Mouse (Mus musculus) megakaryocyte, embryonic 14.5 days (primary cell): ENCODE results near the gene Ccdc63. TPM values are rescaled to one million over a fixed set of nuclear protein-coding genes. Genes with fewer than 3 reads are reported as not detected.
"Not testable (repeated sequence)": the region's sequence is repeated elsewhere in the genome, so short reads cannot be mapped to it uniquely, and the experiment has no call there.

ENCODE experiments used
- H3K27me3 ChIP-seq: replicated peaks from 2 replicates; pipeline ENCODE3; 2012; ENCODE audit warnings: inconsistent platforms
- H3K36me3 ChIP-seq: replicated peaks from 2 replicates; pipeline ENCODE3; 2012; ENCODE audit warnings: low read length, inconsistent platforms, mixed read lengths
- H3K4me1 ChIP-seq: 2 replicates; pipeline ENCODE4 v1.6.1; 2012; ENCODE audit warnings: inconsistent platforms
- H3K4me3 ChIP-seq: replicated peaks from 2 replicates; pipeline ENCODE3; 2012; ENCODE audit warnings: moderate library complexity, mild to moderate bottlenecking, inconsistent platforms
- H3K9me3 ChIP-seq: 2 replicates; pipeline ENCODE4 v1.6.1; 2012; ENCODE audit warnings: inconsistent platforms
- FLI1 ChIP-seq: IDR thresholded peaks from 2 replicates; pipeline ENCODE4 v1.6.1; 2012; ENCODE audit warnings: low read length, inconsistent platforms, mixed read lengths
- GATA1 ChIP-seq: IDR thresholded peaks from 3 replicates; pipeline ENCODE4 v1.6.1; 2012; ENCODE audit warnings: mixed read lengths, low read length, inconsistent platforms, borderline replicate concordance
- polyA plus RNA-seq: library from polyadenylated mRNA; stranded (reverse); fragments of >175 nt; gene quantifications from 2 replicates; pipeline ENCODE4 v1.2.3, GENCODE M21; 2012; ENCODE audit warnings: low replicate concordance; ENCODE audit not compliant: insufficient read depth

The Ccdc63 gene
- polyA plus RNA-seq, 1 experiment: not detected

GRCm38 (mm10) chr5:122165233-122165915, 24.8 kb upstream of the Ccdc63 start:
- H3K4me3 ChIP-seq: no peak overlapping the region
- H3K9me3 ChIP-seq: no peaks in the 10 kb centered on the region
- no peaks in the 10 kb centered on the region for H3K27me3 ChIP-seq
- peaks cover 97% of the 10 kb centered on the region for H3K36me3 ChIP-seq
- TF ChIP-seq FLI1 (no peak), GATA1 (no peak)
- H3K4me1 ChIP-seq: peaks cover 80% of the 10 kb centered on the region

- Histone ChIP-seq H3K27me3 (no peaks in the 10 kb centered on the region), H3K4me1 (peaks cover 90% of the 10 kb centered on the region), H3K36me3 (peaks cover 90% of the 10 kb centered on the region), H3K9me3 (no peaks in the 10 kb centered on the region), H3K4me3 (no peak overlapping the region)
- TF ChIP-seq GATA1 (no peak), FLI1 (no peak)
Observed at GRCm38 (mm10) chr5:122164011-122164410, 23.4 kb upstream of the Ccdc63 start.

- Histone ChIP-seq H3K9me3 (no peaks in the 10 kb centered on the region), H3K36me3 (peaks cover 82% of the 10 kb centered on the region), H3K27me3 (no peaks in the 10 kb centered on the region), H3K4me1 (peaks cover 92% of the 10 kb centered on the region), H3K4me3 (peak overlapping the region; percentile 40)
- no peak for TF ChIP-seq FLI1
- no peak for TF ChIP-seq GATA1
Observed at GRCm38 (mm10) chr5:122163194-122163593, 22.6 kb upstream of the Ccdc63 start.

- peaks cover 82% of the 10 kb centered on the region for H3K4me1 ChIP-seq
- peak overlapping the region; percentile 98 for H3K4me3 ChIP-seq
- peaks cover 39% of the 10 kb centered on the region for H3K36me3 ChIP-seq
- H3K27me3 ChIP-seq: peaks cover 19% of the 10 kb centered on the region
- no peaks in the 10 kb centered on the region for H3K9me3 ChIP-seq
- TF ChIP-seq FLI1 (no peak), GATA1 (no peak)
Observed at GRCm38 (mm10) chr5:122158557-122159515, 18.2 kb upstream of the Ccdc63 start.

GRCm38 (mm10) chr5:122157827-122158381, 17.3 kb upstream of the Ccdc63 start, which contains the start of gene Ppp1cc:
Gene Ppp1cc (plus strand): TSS chr5:122158278.
- Histone ChIP-seq H3K4me1 (peaks cover 73% of the 10 kb centered on the region), H3K4me3 (peak within 1 kb of the TSS; percentile 98), H3K9me3 (no peaks in the 10 kb centered on the region), H3K27me3 (peaks cover 19% of the 10 kb centered on the region), H3K36me3 (peaks cover 30% of the 10 kb centered on the region)
- TF ChIP-seq GATA1: no peak
- no peak for TF ChIP-seq FLI1

GRCm38 (mm10) chr5:122156486-122156885, 15.9 kb upstream of the Ccdc63 start:
- peaks cover 61% of the 10 kb centered on the region for H3K4me1 ChIP-seq
- TF ChIP-seq FLI1 (no peak), GATA1 (no peak)
- H3K36me3 ChIP-seq: peaks cover 17% of the 10 kb centered on the region
- no peak overlapping the region for H3K4me3 ChIP-seq
- H3K27me3 ChIP-seq: peaks cover 19% of the 10 kb centered on the region
- H3K9me3 ChIP-seq: no peaks in the 10 kb centered on the region

GRCm38 (mm10) chr5:122155613-122156012, 15.0 kb upstream of the Ccdc63 start:
- Histone ChIP-seq H3K4me3 (no peak overlapping the region), H3K4me1 (peaks cover 57% of the 10 kb centered on the region), H3K36me3 (peaks cover 8% of the 10 kb centered on the region), H3K27me3 (peaks cover 21% of the 10 kb centered on the region), H3K9me3 (no peaks in the 10 kb centered on the region)
- no peak for TF ChIP-seq FLI1
- TF ChIP-seq GATA1: no peak

- peaks cover 50% of the 10 kb centered on the region for H3K4me1 ChIP-seq
- peaks cover 3% of the 10 kb centered on the region for H3K36me3 ChIP-seq
- TF ChIP-seq FLI1: no peak
- TF ChIP-seq GATA1: no peak
- H3K9me3 ChIP-seq: no peaks in the 10 kb centered on the region
- peaks cover 21% of the 10 kb centered on the region for H3K27me3 ChIP-seq
- H3K4me3 ChIP-seq: no peak overlapping the region
Observed at GRCm38 (mm10) chr5:122154782-122155181, 14.2 kb upstream of the Ccdc63 start.

GRCm38 (mm10) chr5:122154006-122154405, 13.4 kb upstream of the Ccdc63 start:
- H3K4me3 ChIP-seq: no peak overlapping the region
- no peak for TF ChIP-seq FLI1
- no peak for TF ChIP-seq GATA1
- peaks cover 21% of the 10 kb centered on the region for H3K27me3 ChIP-seq
- no peaks in the 10 kb centered on the region for H3K9me3 ChIP-seq
- peaks cover 48% of the 10 kb centered on the region for H3K4me1 ChIP-seq
- H3K36me3 ChIP-seq: no peaks in the 10 kb centered on the region

GRCm38 (mm10) chr5:122152508-122152907, 11.9 kb upstream of the Ccdc63 start:
- H3K4me3 ChIP-seq, H3K9me3 ChIP-seq, H3K36me3 ChIP-seq: not testable (repeated sequence)
- Histone ChIP-seq H3K4me1 (peaks cover 51% of the 10 kb centered on the region), H3K27me3 (peaks cover 21% of the 10 kb centered on the region)
